Mouse (Mus musculus): ENCODE measurements at regions not wholly inside any gene's neighbourhood (a gene's known extent, or its start where the extent isn't known, plus 50 kb on each side); places are given as distances from the start of the nearest gene placed in this dataset.

DNA sequence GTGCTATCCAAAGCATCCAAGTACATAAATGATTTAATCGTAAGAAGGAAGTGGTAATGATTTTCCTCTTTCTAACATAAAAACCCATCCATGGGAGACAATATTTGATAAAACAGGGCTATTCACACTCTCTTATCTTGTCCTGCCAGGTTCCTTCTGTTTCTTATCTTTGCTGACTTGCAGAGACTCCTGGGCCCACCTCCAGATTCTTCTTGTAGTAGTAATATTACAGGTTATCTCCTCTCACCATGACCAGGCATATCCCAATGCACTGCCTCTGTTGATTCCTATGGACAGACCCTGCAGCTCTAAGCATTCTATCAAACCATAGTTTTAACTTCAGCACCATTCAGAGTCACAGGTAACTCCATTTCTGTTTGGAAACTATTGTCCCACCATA is 448.8 kb downstream of the 1700017N19Rik start:
- no peaks in the 10 kb centered on the region for H3K79me2 ChIP-seq (replicated peaks; ENCODE audit: control insufficient read depth, extremely low read depth, insufficient read depth, poor library complexity, severe bottlenecking)
- no peaks in the 10 kb centered on the region for H3K4me1 ChIP-seq (ENCODE audit: control insufficient read depth in 1 of 2, insufficient read depth in 2 of 2)
- H3K27me3 ChIP-seq (replicated peaks), result no peaks in the 10 kb centered on the region
- no peak overlapping the region for H3K4me3 ChIP-seq (replicated peaks in 1 of 3; ENCODE audit: low read depth in 2 of 3, low read length in 2 of 3, poor library complexity in 1 of 3)
- in situ Hi-C loops (cut with MboI; ENCODE audit: low pct_ligation_motif_present, low pct_unique_long_range_greater_than_20kb, low sequenced_read_pairs) (no loop called here), dilution Hi-C loops (cut with MboI; ENCODE audit: extremely low pct_ligation_motif_present, extremely low pct_unique_long_range_greater_than_20kb, low sequenced_read_pairs) (no loop called here)
- DNase-seq (ENCODE audit: extremely low read depth), result no peak
- no peaks in the 10 kb centered on the region for H3K36me3 ChIP-seq (replicated peaks in 1 of 2; ENCODE audit: control insufficient read depth in 1 of 2, insufficient read depth in 1 of 2, low read length in 1 of 2)
- no peak overlapping the region for H3K4me2 ChIP-seq (ENCODE audit: insufficient read depth, low read depth, poor library complexity, severe bottlenecking)
- no peak overlapping the region for H3K27ac ChIP-seq (ENCODE audit: insufficient read depth, low read depth)
- H3K9ac ChIP-seq (ENCODE audit: insufficient read depth, low read depth), result no peak overlapping the region
- TF ChIP-seq USF1 (IDR thresholded peaks at IDR 0.05; ENCODE audit: low read depth, low read length), result no peak
- no peak for TF ChIP-seq NELFE (IDR thresholded peaks at IDR 0.05; ENCODE audit: low read depth, low read length)
- no peak for TF ChIP-seq JUND (conservative IDR thresholded peaks at IDR 0.05; ENCODE audit: low read depth, low read length)
- TF ChIP-seq MAX (IDR thresholded peaks at IDR 0.05; ENCODE audit: low read length), result no peak
- no peak for TF ChIP-seq ELF1 (IDR thresholded peaks at IDR 0.05; ENCODE audit: low read depth, low read length)
- H3K9me3 ChIP-seq (replicated peaks; ENCODE audit: low read length), result peaks cover 20% of the 10 kb centered on the region

Measured in CH12.LX (cell line).